10 mouse cellular contexts compared by ENCODE assay signal in the genomic region with DNA sequence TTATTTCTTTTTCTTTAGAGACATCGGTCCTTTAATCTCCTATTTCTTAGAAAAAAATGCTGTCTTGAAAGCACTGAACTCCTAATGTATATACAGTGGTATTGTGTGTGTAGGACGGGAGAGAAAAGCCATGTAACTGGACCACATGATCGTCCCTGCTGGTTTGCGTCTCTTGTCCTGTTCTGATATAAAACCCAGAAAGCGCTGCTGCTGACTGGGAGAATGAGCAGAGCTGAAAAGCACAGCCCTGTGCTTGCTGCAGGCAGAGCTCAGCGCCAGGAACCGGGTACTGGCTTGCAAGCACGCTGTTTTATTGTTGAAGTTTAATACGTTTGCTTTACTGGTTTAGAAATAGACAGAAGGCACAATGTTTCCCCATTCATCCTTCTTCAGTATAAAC.
DNase-seq lines count a peak whose midpoint lies in the region; ATAC-seq and TF ChIP-seq lines count a peak whose summit lies in the region.
"Had no signal": no experiment of that assay in that cellular context is flagged by ENCODE, and none has a peak within 500 bp of the region (broad histone marks: within the 10 kb centered on the region; RNA-seq: fewer than 3 reads in every experiment).

No protein-coding gene starts in this region.

- no peak for TF ChIP-seq EP300 in heart, adult 2 months (IDR thresholded peaks at IDR 0.05; ENCODE audit: insufficient read depth, low read depth, low read length)

- no peaks in the 10 kb centered on the region for H3K79me2 ChIP-seq in heart, adult 2 months (replicated peaks; ENCODE audit: control insufficient read depth, insufficient read depth, low read length)

- WGBS in heart, embryonic 11.5 days (ENCODE audit: insufficient replicate concordance): 58% methylated on average over 9 of the region's 9 CpGs
- WGBS in heart, adult 2 months: 53% methylated on average over 9 of the region's 9 CpGs
- 25% methylated on average over 9 of the region's 9 CpGs for WGBS in limb, embryonic 13.5 days

- H3K27ac ChIP-seq in heart, embryonic 11.5 days (ENCODE audit: low read depth, low read length): no peak overlapping the region
- no peak overlapping the region for H3K27ac ChIP-seq in heart, adult 2 months
- peak overlapping the region; percentile 10; the same call in 1 of the 2 replicates for H3K27ac ChIP-seq in limb, embryonic 13.5 days
- H3K27ac ChIP-seq: heart, embryonic 15.5 days had no signal

- no peak overlapping the region for H3K4me3 ChIP-seq in heart, embryonic 11.5 days (ENCODE audit: low read depth, low read length)
- H3K4me3 ChIP-seq in heart, adult 2 months: no peak overlapping the region
- H3K4me3 ChIP-seq in limb, embryonic 13.5 days: no peak overlapping the region
- H3K4me3 ChIP-seq: heart, embryonic 15.5 days had no signal

- no peak for DNase-seq in heart, adult 2 months
- peak; percentile 10 for DNase-seq in right cerebral cortex, adult 18-20 months
- DNase-seq in right cerebral cortex, postnatal 36 days (ENCODE audit: low spot score in 2 of 2): no peak
- DNase-seq in telencephalon, adult 2 months (ENCODE audit: low read depth, low spot score): peak; percentile 18
- DNase-seq in thymus, postnatal 4 days: no peak
- DNase-seq in urinary bladder, postnatal 36 days (ENCODE audit: low spot score in 2 of 2): no peak
- DNase-seq: kidney, adult 9 months had no signal

- no peak overlapping the region for H3K4me2 ChIP-seq in heart, embryonic 11.5 days
- H3K4me2 ChIP-seq in limb, embryonic 13.5 days (replicated peaks): peak overlapping the region; percentile 39
- H3K4me2 ChIP-seq: heart, embryonic 15.5 days had no signal

- no peak for ATAC-seq in heart, embryonic 11.5 days (replicated peaks; ENCODE audit: insufficient number of reproducible peaks, low FRiP score, low TSS enrichment)
- ATAC-seq in limb, embryonic 13.5 days (ENCODE audit: low FRiP score, low read depth): 0 out of 2 replicates have a peak, but pooled peaks have one; percentile 29

- 0 out of 2 replicates have a peak, but pooled peaks cover 3% of the 10 kb centered on the region for H3K4me1 ChIP-seq in heart, embryonic 11.5 days (ENCODE audit: control insufficient read depth, insufficient read depth, low read length)
- no peaks in the 10 kb centered on the region for H3K4me1 ChIP-seq in heart, adult 2 months (ENCODE audit: control insufficient read depth, insufficient read depth, low read length)
- H3K4me1 ChIP-seq in limb, embryonic 13.5 days: peaks cover 49% of the 10 kb centered on the region

- no peaks in the 10 kb centered on the region for H3K9me3 ChIP-seq in heart, embryonic 11.5 days (replicated peaks; ENCODE audit: control insufficient read depth, low read length)
- H3K9me3 ChIP-seq in limb, embryonic 13.5 days: peaks cover 1% of the 10 kb centered on the region; the same call in 1 of the 2 replicates
- H3K9me3 ChIP-seq: heart, embryonic 15.5 days had no signal

- no peak for TF ChIP-seq POLR2A in heart, adult 2 months (IDR thresholded peaks at IDR 0.05; ENCODE audit: insufficient read depth, low read depth, low read length)

- peaks cover under 1% of the 10 kb centered on the region for H3K36me3 ChIP-seq in heart, embryonic 11.5 days (ENCODE audit: control insufficient read depth, insufficient read depth, low read length)
- no peaks in the 10 kb centered on the region for H3K36me3 ChIP-seq in heart, adult 2 months (ENCODE audit: control insufficient read depth, insufficient read depth, low read length)
- H3K36me3 ChIP-seq in limb, embryonic 13.5 days: peaks cover 1% of the 10 kb centered on the region

- H3K9ac ChIP-seq in heart, embryonic 11.5 days (ENCODE audit: low read depth, low read length): 0 out of 2 replicates have a peak overlapping the region, but pooled peaks have one; percentile 24
- no peak overlapping the region for H3K9ac ChIP-seq in heart, adult 2 months (ENCODE audit: low read depth, low read length)
- 0 out of 2 replicates have a peak overlapping the region, but pooled peaks have one; percentile 25 for H3K9ac ChIP-seq in limb, embryonic 13.5 days
- H3K9ac ChIP-seq: heart, embryonic 15.5 days had no signal

- no peaks in the 10 kb centered on the region for H3K27me3 ChIP-seq in heart, embryonic 11.5 days (ENCODE audit: control insufficient read depth, insufficient read depth, low read length)
- no peaks in the 10 kb centered on the region for H3K27me3 ChIP-seq in heart, adult 2 months (ENCODE audit: control insufficient read depth, insufficient read depth, low read length)
- 0 out of 2 replicates have a peak, but pooled peaks cover 11% of the 10 kb centered on the region for H3K27me3 ChIP-seq in limb, embryonic 13.5 days
- H3K27me3 ChIP-seq: heart, embryonic 15.5 days had no signal

- no peak for TF ChIP-seq CTCF in heart, adult 2 months (IDR thresholded peaks at IDR 0.05)

- intact Hi-C loops in heart, adult 2 months (cut with DNase I): no loop called here

Comparison
In these comparisons a context has a peak if more than half of its experiments do, and no peak if none do; other contexts are left out.
1. DNase-seq: peak in right cerebral cortex, adult 18-20 months (single experiment) and telencephalon, adult 2 months (single experiment); none in heart, adult 2 months (0 of 2), right cerebral cortex, postnatal 36 days (0 of 2), thymus, postnatal 4 days (single experiment) and urinary bladder, postnatal 36 days (0 of 2).